Mouse (Mus musculus) liver, embryonic 12.5 days (tissue): ENCODE data around the gene Sh2b3. TPM values are rescaled to one million over a fixed set of nuclear protein-coding genes. Genes with fewer than 3 reads are reported as not detected.

Source experiments
- ATAC-seq: fragments of 200-750 bp; cut with Nextera tagmentation; 2 replicates; pipeline ENCODE4 v1.8.0; 2017; ENCODE audit warnings: moderate number of reproducible peaks, mild to moderate bottlenecking, moderate library complexity
- H3K27ac ChIP-seq: fragments of 300-500 bp; sonication (generic); 2 replicates; pipeline ENCODE4 v1.5.1; 2016; ENCODE audit warnings: mild to moderate bottlenecking
- H3K27me3 ChIP-seq: fragments of 300-500 bp; sonication (generic); replicated peaks from 2 replicates; pipeline ENCODE4 v1.6.1; 2016; ENCODE audit warnings: mild to moderate bottlenecking, moderate library complexity
- H3K36me3 ChIP-seq: fragments of 300-500 bp; sonication (generic); 2 replicates; pipeline ENCODE4 v1.6.1; 2016; ENCODE audit warnings: mild to moderate bottlenecking, moderate library complexity
- H3K4me1 ChIP-seq: fragments of 300-500 bp; sonication (generic); 2 replicates; pipeline ENCODE4 v1.6.1; 2016
- H3K4me2 ChIP-seq: fragments of 300-500 bp; sonication (generic); 2 replicates; pipeline ENCODE4 v1.6.1; 2016; ENCODE audit warnings: mild to moderate bottlenecking, moderate library complexity
- H3K4me3 ChIP-seq: fragments of 300-500 bp; sonication (generic); 2 replicates; pipeline ENCODE4 v1.5.1; 2016; ENCODE audit warnings: mild to moderate bottlenecking, moderate library complexity
- H3K9ac ChIP-seq: fragments of 300-500 bp; sonication (generic); 2 replicates; pipeline ENCODE4 v1.6.1; 2016; ENCODE audit warnings: mild to moderate bottlenecking, moderate library complexity
- H3K9me3 ChIP-seq: fragments of 300-500 bp; sonication (generic); replicated peaks from 2 replicates; pipeline ENCODE4 v1.6.1; 2016; ENCODE audit warnings: mild to moderate bottlenecking, moderate library complexity
- WGBS: fragments of 180-500 bp; shearing (Covaris S2); methylation state at CpG from one replicate; pipeline ENCODE4 v1.1.7; 2016; ENCODE audit not compliant: insufficient replicate concordance; 5-methylcytosine and 5-hydroxymethylcytosine counted together
- polyA plus RNA-seq: library from polyadenylated mRNA; unstranded; fragments of >200 nt; fragmentation: Nextera tagmentation; extraction: Ambion mirVana; gene quantifications from 2 replicates; pipeline ENCODE4 v1.2.1, GENCODE M21; 2016

Sh2b3 gene
- polyA plus RNA-seq, 1 experiment from 2014 or later = 13.0 TPM

GRCm38 (mm10) chr5:121832376-121833155 is 4.9 kb downstream of the Sh2b3 start:
- Histone ChIP-seq H3K27me3 (no peaks in the 10 kb centered on the region), H3K36me3 (peaks cover 44% of the 10 kb centered on the region), H3K27ac (no peak overlapping the region), H3K9me3 (peaks cover 6% of the 10 kb centered on the region), H3K4me1 (peaks cover 78% of the 10 kb centered on the region), H3K4me3 (no peak overlapping the region), H3K9ac (no peak overlapping the region), H3K4me2 (peak overlapping the region; percentile 19)
- WGBS = 69% methylated on average over 6 of the region's 6 CpGs
- no peak for ATAC-seq

- Histone ChIP-seq H3K27ac (no peak overlapping the region), H3K9ac (no peak overlapping the region), H3K4me2 (no peak overlapping the region), H3K9me3 (peaks cover 6% of the 10 kb centered on the region), H3K36me3 (peaks cover 58% of the 10 kb centered on the region), H3K27me3 (no peaks in the 10 kb centered on the region), H3K4me1 (peaks cover 67% of the 10 kb centered on the region), H3K4me3 (no peak overlapping the region)
- 80% methylated on average over 6 of the region's 6 CpGs for WGBS
- no peak for ATAC-seq
Observed at GRCm38 (mm10) chr5:121831002-121831601, 6.3 kb downstream of the Sh2b3 start.

GRCm38 (mm10) chr5:121828491-121829432 is 8.7 kb downstream of the Sh2b3 start:
- H3K36me3 ChIP-seq = peaks cover 82% of the 10 kb centered on the region
- ATAC-seq = no peak
- H3K27me3 ChIP-seq = no peaks in the 10 kb centered on the region
- H3K9ac ChIP-seq = no peak overlapping the region
- peaks cover 6% of the 10 kb centered on the region for H3K9me3 ChIP-seq
- peaks cover 59% of the 10 kb centered on the region for H3K4me1 ChIP-seq
- no peak overlapping the region for H3K27ac ChIP-seq
- H3K4me3 ChIP-seq = peak overlapping the region; percentile 30
- 78% methylated on average over 82 of the region's 82 CpGs for WGBS
- H3K4me2 ChIP-seq = peak overlapping the region; percentile 53

GRCm38 (mm10) chr5:121827876-121828275 is 9.6 kb downstream of the Sh2b3 start:
- H3K4me2 ChIP-seq = no peak overlapping the region
- no peak overlapping the region for H3K9ac ChIP-seq
- WGBS = 83% methylated on average over 4 of the region's 4 CpGs
- peaks cover 57% of the 10 kb centered on the region for H3K4me1 ChIP-seq
- no peak overlapping the region for H3K4me3 ChIP-seq
- no peak overlapping the region for H3K27ac ChIP-seq
- no peaks in the 10 kb centered on the region for H3K27me3 ChIP-seq
- H3K36me3 ChIP-seq = peaks cover 91% of the 10 kb centered on the region
- ATAC-seq = no peak
- H3K9me3 ChIP-seq = peaks cover 6% of the 10 kb centered on the region

GRCm38 (mm10) chr5:121825606-121826005 is 11.8 kb downstream of the Sh2b3 start:
- Histone ChIP-seq H3K9ac (no peak overlapping the region), H3K27me3 (no peaks in the 10 kb centered on the region), H3K27ac (no peak overlapping the region), H3K4me1 (peaks cover 42% of the 10 kb centered on the region), H3K4me2 (no peak overlapping the region), H3K9me3 (peaks cover 6% of the 10 kb centered on the region), H3K4me3 (no peak overlapping the region), H3K36me3 (peaks cover 93% of the 10 kb centered on the region)
- ATAC-seq = no peak
- WGBS = 75% methylated on average over 3 of the region's 3 CpGs

GRCm38 (mm10) chr5:121824121-121824520 is 13.3 kb downstream of the Sh2b3 start:
- Histone ChIP-seq H3K27me3 (no peaks in the 10 kb centered on the region), H3K36me3 (peaks cover 98% of the 10 kb centered on the region), H3K4me2 (no peak overlapping the region), H3K4me1 (peaks cover 50% of the 10 kb centered on the region), H3K9me3 (peaks cover 6% of the 10 kb centered on the region), H3K9ac (no peak overlapping the region), H3K4me3 (no peak overlapping the region), H3K27ac (peak overlapping the region; percentile 38)
- WGBS = 47% methylated on average over 4 of the region's 4 CpGs
- ATAC-seq = peak; percentile 27

- Histone ChIP-seq H3K4me1 (peaks cover 50% of the 10 kb centered on the region), H3K36me3 (peaks cover 98% of the 10 kb centered on the region), H3K27ac (no peak overlapping the region), H3K4me3 (no peak overlapping the region), H3K9ac (no peak overlapping the region), H3K27me3 (no peaks in the 10 kb centered on the region), H3K9me3 (peaks cover 3% of the 10 kb centered on the region), H3K4me2 (no peak overlapping the region)
- ATAC-seq = no peak
- 87% methylated on average over 1 of the region's 1 CpGs for whole genome bisulfite sequencing
Observed at GRCm38 (mm10) chr5:121823668-121824067, 13.8 kb downstream of the Sh2b3 start.

GRCm38 (mm10) chr5:121822786-121823505 is 14.5 kb downstream of the Sh2b3 start:
- H3K4me2 ChIP-seq = no peak overlapping the region
- H3K36me3 ChIP-seq = peaks cover 98% of the 10 kb centered on the region
- H3K27me3 ChIP-seq = no peaks in the 10 kb centered on the region
- ATAC-seq = no peak
- peaks cover 44% of the 10 kb centered on the region for H3K4me1 ChIP-seq
- no peak overlapping the region for H3K9ac ChIP-seq
- no peak overlapping the region for H3K27ac ChIP-seq
- 78% methylated on average over 7 of the region's 7 CpGs for WGBS
- no peaks in the 10 kb centered on the region for H3K9me3 ChIP-seq
- H3K4me3 ChIP-seq = no peak overlapping the region

GRCm38 (mm10) chr5:121821552-121821951 is 15.9 kb downstream of the Sh2b3 start:
- H3K27me3 ChIP-seq = no peaks in the 10 kb centered on the region
- no peak overlapping the region for H3K27ac ChIP-seq
- WGBS = 78% methylated on average over 5 of the region's 5 CpGs
- H3K4me2 ChIP-seq = no peak overlapping the region
- H3K4me1 ChIP-seq = peaks cover 44% of the 10 kb centered on the region
- H3K9ac ChIP-seq = no peak overlapping the region
- peaks cover 98% of the 10 kb centered on the region for H3K36me3 ChIP-seq
- H3K9me3 ChIP-seq = no peaks in the 10 kb centered on the region
- no peak overlapping the region for H3K4me3 ChIP-seq
- ATAC-seq = no peak

- H3K36me3 ChIP-seq = peaks cover 98% of the 10 kb centered on the region
- H3K27ac ChIP-seq = no peak overlapping the region
- ATAC-seq = no peak
- peaks cover 44% of the 10 kb centered on the region for H3K4me1 ChIP-seq
- H3K4me2 ChIP-seq = no peak overlapping the region
- H3K27me3 ChIP-seq = no peaks in the 10 kb centered on the region
- no peak overlapping the region for H3K4me3 ChIP-seq
- 78% methylated on average over 5 of the region's 5 CpGs for WGBS
- no peaks in the 10 kb centered on the region for H3K9me3 ChIP-seq
- H3K9ac ChIP-seq = no peak overlapping the region
Observed at GRCm38 (mm10) chr5:121821116-121821515, 16.3 kb downstream of the Sh2b3 start.

- WGBS = 53% methylated on average over 3 of the region's 3 CpGs
- H3K4me3 ChIP-seq = no peak overlapping the region
- no peaks in the 10 kb centered on the region for H3K9me3 ChIP-seq
- H3K4me1 ChIP-seq = peaks cover 44% of the 10 kb centered on the region
- H3K9ac ChIP-seq = no peak overlapping the region
- ATAC-seq = no peak
- H3K27me3 ChIP-seq = no peaks in the 10 kb centered on the region
- no peak overlapping the region for H3K27ac ChIP-seq
- H3K36me3 ChIP-seq = peaks cover 98% of the 10 kb centered on the region
- no peak overlapping the region for H3K4me2 ChIP-seq
Observed at GRCm38 (mm10) chr5:121820657-121821056, 16.8 kb downstream of the Sh2b3 start.
